Mouse (Mus musculus) cortical plate, adult 2 months (tissue): ENCODE measurements around the gene Rbbp6. TPM values are rescaled to one million over a fixed set of nuclear protein-coding genes. Genes with fewer than 3 reads are reported as not detected.

Source experiments
- H3K27ac ChIP-seq: fragments of 200-500 bp; 2 replicates; pipeline ENCODE4 v1.5.1; 2012; ENCODE audit warnings: low read length, control low read depth, inconsistent platforms; ENCODE audit not compliant: insufficient read depth
- H3K4me1 ChIP-seq: fragments of 200-500 bp; 2 replicates; pipeline ENCODE4 v1.6.1; 2011; ENCODE audit warnings: low read length; ENCODE audit not compliant: control insufficient read depth, insufficient read depth
- H3K4me3 ChIP-seq: fragments of 200-500 bp; 2 replicates; pipeline ENCODE4 v1.5.1; 2011; ENCODE audit warnings: mild to moderate bottlenecking, low read length, control low read depth; ENCODE audit not compliant: insufficient read depth
- CTCF ChIP-seq: fragments of 200-500 bp; IDR thresholded peaks from 2 replicates; pipeline ENCODE4 v1.5.1; 2011; ENCODE audit warnings: mild to moderate bottlenecking, control low read depth, low read length; ENCODE audit not compliant: insufficient read depth; ENCODE audit errors: extremely low read depth
- POLR2A ChIP-seq: fragments of 200-500 bp; IDR thresholded peaks from 2 replicates; pipeline ENCODE4 v1.6.1; 2011; ENCODE audit warnings: mild to moderate bottlenecking, low read length, control low read depth; ENCODE audit not compliant: insufficient read depth; ENCODE audit errors: extremely low read depth
- polyA plus RNA-seq: library from polyadenylated mRNA; depleted of rRNA; stranded (reverse); fragments of >200 nt; gene quantifications from 2 replicates; pipeline ENCODE4 v1.2.3, GENCODE M21; 2012; rRNA removed

The Rbbp6 gene
- 51.5 and 51.7 TPM in 2 replicates for polyA plus RNA-seq

DNA sequence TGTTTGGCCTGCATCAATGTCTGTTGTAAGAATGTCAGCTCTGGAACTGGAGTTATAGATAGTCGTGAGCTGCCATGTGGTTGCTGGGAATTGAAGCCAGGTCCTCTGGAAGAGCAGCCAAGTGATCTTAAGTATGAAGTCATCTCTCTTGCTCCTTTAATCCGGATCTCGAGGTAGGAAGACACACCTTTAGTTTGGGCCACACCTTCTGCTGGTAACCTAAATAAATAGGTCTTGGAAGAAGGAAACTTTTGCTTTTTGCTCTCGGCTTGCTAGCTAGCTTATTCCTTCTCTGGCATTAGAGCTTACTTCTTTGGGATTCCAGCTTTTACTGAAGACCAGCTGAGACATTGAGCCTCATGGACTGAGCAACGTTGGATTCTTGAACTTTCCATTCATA, at the start of gene Rbbp6:
Gene Rbbp6 (plus strand): TSS at position 301 of the 400 bp plus-strand sequence.
- Histone ChIP-seq H3K4me3 (no peak within 1 kb of the TSS), H3K4me1 (no peaks in the 10 kb centered on the region), H3K27ac (no peak within 1 kb of the TSS)
- TF ChIP-seq POLR2A (no peak), CTCF (no peak)

GRCm38 (mm10) chr7:122919728-122920582, 45.5 kb upstream of the Rbbp6 start:
- Histone ChIP-seq H3K27ac (no peak overlapping the region), H3K4me3 (no peak overlapping the region), H3K4me1 (0 out of 2 replicates have a peak, but pooled peaks cover 1% of the 10 kb centered on the region)
- no peak for TF ChIP-seq POLR2A
- peak; percentile 50; the same call in 1 of the 2 replicates for TF ChIP-seq CTCF

DNA sequence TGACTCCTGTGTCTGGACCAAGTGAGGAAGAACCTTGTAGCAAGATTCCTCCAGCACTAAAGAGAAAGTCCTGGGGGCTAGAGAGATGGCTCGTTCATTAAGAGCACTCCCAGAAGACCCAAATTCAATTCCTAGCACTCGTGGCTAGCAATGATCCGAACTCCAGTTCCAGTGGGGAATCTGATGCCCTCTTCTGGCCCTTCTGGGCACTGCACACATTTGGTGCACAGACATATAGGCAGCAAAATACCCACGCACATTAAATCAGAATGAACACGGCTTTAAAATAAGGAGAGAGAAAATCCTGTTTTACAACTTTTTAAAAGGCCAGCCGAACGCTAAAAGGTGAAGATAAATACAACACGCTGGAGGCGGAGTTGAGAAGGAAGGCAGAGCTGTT, 43.9 kb upstream of the Rbbp6 start:
- Histone ChIP-seq H3K27ac (no peak overlapping the region), H3K4me3 (no peak overlapping the region), H3K4me1 (0 out of 2 replicates have a peak, but pooled peaks cover 1% of the 10 kb centered on the region)
- TF ChIP-seq POLR2A (no peak), CTCF (0 out of 2 replicates have a peak, but pooled peaks have one; percentile 8)

GRCm38 (mm10) chr7:122924256-122924655, 41.2 kb upstream of the Rbbp6 start:
- no peak for TF ChIP-seq CTCF
- 0 out of 2 replicates have a peak, but pooled peaks cover 1% of the 10 kb centered on the region for H3K4me1 ChIP-seq
- H3K27ac ChIP-seq, result no peak overlapping the region
- H3K4me3 ChIP-seq, result no peak overlapping the region

- TF ChIP-seq POLR2A, result no peak
- no peak for TF ChIP-seq CTCF
- Histone ChIP-seq H3K4me1 (no peaks in the 10 kb centered on the region), H3K27ac (no peak overlapping the region), H3K4me3 (no peak overlapping the region)
Observed at GRCm38 (mm10) chr7:122930494-122930893, 35.0 kb upstream of the Rbbp6 start.

GRCm38 (mm10) chr7:122932171-122932570, 33.3 kb upstream of the Rbbp6 start:
- Histone ChIP-seq H3K27ac (no peak overlapping the region), H3K4me1 (no peaks in the 10 kb centered on the region), H3K4me3 (no peak overlapping the region)
- TF ChIP-seq CTCF (no peak), POLR2A (no peak)

- Histone ChIP-seq H3K27ac (no peak overlapping the region), H3K4me1 (no peaks in the 10 kb centered on the region), H3K4me3 (no peak overlapping the region)
- TF ChIP-seq POLR2A, result no peak
- TF ChIP-seq CTCF, result no peak
Observed at GRCm38 (mm10) chr7:122936626-122937025, 28.9 kb upstream of the Rbbp6 start.

GRCm38 (mm10) chr7:122938197-122938596, 27.3 kb upstream of the Rbbp6 start:
- TF ChIP-seq POLR2A, result no peak
- TF ChIP-seq CTCF, result no peak
- Histone ChIP-seq H3K4me1 (no peaks in the 10 kb centered on the region), H3K27ac (no peak overlapping the region), H3K4me3 (no peak overlapping the region)

DNA sequence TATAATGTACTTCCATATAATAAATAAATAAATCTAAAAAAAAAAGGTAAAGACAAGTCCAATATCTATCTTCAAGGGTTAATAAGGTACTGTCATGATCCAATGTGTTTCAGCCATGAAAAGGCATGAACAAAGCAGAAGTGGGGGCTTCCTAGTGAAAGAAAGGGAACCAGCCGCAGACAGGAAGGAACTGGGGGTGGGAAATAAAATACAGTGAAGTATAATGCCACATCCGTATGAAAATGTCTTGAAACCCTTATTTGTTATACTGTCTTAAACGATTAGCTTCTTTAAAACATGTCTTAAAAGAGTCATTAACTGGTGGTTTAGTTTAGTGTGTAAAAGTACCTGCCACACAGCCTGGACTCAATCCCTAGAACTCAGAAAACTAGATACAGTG, 26.3 kb upstream of the Rbbp6 start:
- no peak overlapping the region for H3K27ac ChIP-seq
- H3K4me1 ChIP-seq, result no peaks in the 10 kb centered on the region
- no peak overlapping the region for H3K4me3 ChIP-seq
- no peak for TF ChIP-seq POLR2A
